Mouse (Mus musculus): ENCODE data around the gene Pde8a. TPM values are rescaled to one million over a fixed set of nuclear protein-coding genes. Genes with fewer than 3 reads are reported as not detected.

Pde8a gene
- total RNA-seq, 4 experiments from 2014 or later: 9.0 to 12.5 (median 9.9) TPM

GRCm38 (mm10) chr7:81335705-81336431, 122.5 kb downstream of the Pde8a start:
- DNase-seq (ENCODE audit: low spot score in 2 of 2): no peak

GRCm38 (mm10) chr7:81336432-81336786, 123.0 kb downstream of the Pde8a start:
- no peak for DNase-seq (ENCODE audit: low spot score in 2 of 2)

- DNase-seq (ENCODE audit: low spot score in 2 of 2): no peak
Observed at GRCm38 (mm10) chr7:81337785-81338521, 124.6 kb downstream of the Pde8a start.

GRCm38 (mm10) chr7:81338522-81338873, 125.1 kb downstream of the Pde8a start:
- no peak for DNase-seq (ENCODE audit: low spot score in 2 of 2)

GRCm38 (mm10) chr7:81339783-81340182, 126.4 kb downstream of the Pde8a start:
- DNase-seq (ENCODE audit: low spot score in 2 of 2): no peak

GRCm38 (mm10) chr7:81341563-81341962, 128.2 kb downstream of the Pde8a start:
- DNase-seq (ENCODE audit: low spot score in 2 of 2): no peak

- DNase-seq (ENCODE audit: low spot score in 2 of 2): no peak
Observed at GRCm38 (mm10) chr7:81342356-81343094, 129.1 kb downstream of the Pde8a start.

- no peak for DNase-seq (ENCODE audit: low spot score in 2 of 2)
Observed at GRCm38 (mm10) chr7:81343316-81343715, 129.9 kb downstream of the Pde8a start.

- no peak for DNase-seq (ENCODE audit: low spot score in 2 of 2)
Observed at GRCm38 (mm10) chr7:81343831-81344230, 130.4 kb downstream of the Pde8a start.

- peak; percentile 94 to 95 for DNase-seq (ENCODE audit: low spot score in 2 of 2)
Observed at GRCm38 (mm10) chr7:81344544-81345446, 131.4 kb downstream of the Pde8a start, which contains the start of gene Rps17. TSS of gene Rps17 (minus strand) at chr7:81345254.

- DNase-seq (ENCODE audit: low spot score in 2 of 2): no peak
Observed at GRCm38 (mm10) chr7:81345447-81346170, 132.2 kb downstream of the Pde8a start.

- no peak for DNase-seq (ENCODE audit: low spot score in 2 of 2)
Observed at GRCm38 (mm10) chr7:81348206-81348605, 134.8 kb downstream of the Pde8a start.

- no peak for DNase-seq (ENCODE audit: low spot score in 2 of 2)
Observed at GRCm38 (mm10) chr7:81351826-81352225, 138.4 kb downstream of the Pde8a start.

GRCm38 (mm10) chr7:81355746-81356145, 142.3 kb downstream of the Pde8a start:
- DNase-seq (ENCODE audit: low spot score in 2 of 2): no peak

- no peak for DNase-seq (ENCODE audit: low spot score in 2 of 2)
Observed at GRCm38 (mm10) chr7:81356360-81356759, 143.0 kb downstream of the Pde8a start.

- no peak for DNase-seq (ENCODE audit: low spot score in 2 of 2)
Observed at GRCm38 (mm10) chr7:81356975-81357374, 143.6 kb downstream of the Pde8a start.

- DNase-seq (ENCODE audit: low spot score in 2 of 2): no peak
Observed at GRCm38 (mm10) chr7:81367946-81368345, 154.6 kb downstream of the Pde8a start.

- DNase-seq (ENCODE audit: low spot score in 2 of 2): no peak
Observed at GRCm38 (mm10) chr7:81369724-81370123, 156.3 kb downstream of the Pde8a start.

- DNase-seq (ENCODE audit: low spot score in 2 of 2): no peak
Observed at GRCm38 (mm10) chr7:81371811-81372210, 158.4 kb downstream of the Pde8a start.

GRCm38 (mm10) chr7:81372337-81372920, 159.0 kb downstream of the Pde8a start:
- peak; percentile 48 to 58 for DNase-seq (ENCODE audit: low spot score in 2 of 2)

Measured in gastrocnemius, adult 8-10 months (tissue).